Mouse (Mus musculus) ES-Bruce4 (cell line): ENCODE measurements around the gene Rxra.

Experiments used
- CTCF ChIP-seq: IDR thresholded peaks from one replicate; pipeline ENCODE4 v1.8.1; 2011; ENCODE audit warnings: low read depth, low read length
- EP300 ChIP-seq: IDR thresholded peaks from 2 replicates; pipeline ENCODE4 v1.6.1; 2011; ENCODE audit warnings: low read depth, low read length; ENCODE audit not compliant: insufficient read depth
- POLR2A ChIP-seq: IDR thresholded peaks from one replicate; pipeline ENCODE4 v1.8.1; 2011; ENCODE audit warnings: low read length; ENCODE audit not compliant: insufficient read depth

DNA sequence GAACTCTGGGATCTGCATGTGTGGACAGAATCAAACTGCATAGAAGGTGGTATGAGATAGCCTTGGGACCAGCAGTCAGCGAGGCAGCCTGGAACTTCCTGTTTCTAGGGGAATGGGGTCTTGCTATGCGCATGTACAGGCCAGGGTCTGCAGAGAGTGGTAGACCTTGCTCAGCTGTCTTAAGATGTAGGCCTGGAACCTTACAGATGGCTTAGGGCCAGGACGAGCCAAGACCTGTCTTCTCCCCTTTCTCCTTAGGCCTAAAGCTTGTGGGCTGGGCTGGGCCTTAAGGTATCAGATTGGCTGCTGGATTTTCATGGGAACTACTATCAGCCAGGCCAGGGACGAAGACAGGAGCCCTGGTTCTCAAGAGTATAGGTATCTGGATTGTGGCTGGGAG, 4.4 kb downstream of the Rxra start:
- TF ChIP-seq EP300: no peak
- TF ChIP-seq CTCF: no peak
- no peak for TF ChIP-seq POLR2A
